Mouse (Mus musculus): Measurements from ENCODE around the gene Zfp36l2.

DNA sequence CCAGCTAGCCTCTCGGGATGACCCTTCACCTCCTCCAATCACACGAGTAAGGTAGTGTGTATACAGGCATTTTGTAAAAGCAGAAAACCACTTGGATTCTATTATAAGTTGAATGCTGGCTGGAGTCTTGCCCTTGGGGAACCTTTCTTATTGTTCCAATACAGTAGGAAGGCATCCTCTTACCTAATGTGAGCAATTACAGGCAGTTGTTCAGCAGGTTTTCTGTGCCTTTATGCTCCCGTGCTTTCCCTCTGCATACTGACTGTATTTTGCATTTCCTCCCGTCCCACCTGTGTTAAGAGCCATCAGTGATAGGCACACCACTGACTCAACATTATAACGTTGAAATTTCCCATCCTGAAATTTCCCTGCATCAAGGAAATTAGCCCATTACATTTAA lies 17.2 kb upstream of the Zfp36l2 start:
- TF ChIP-seq PAX5 (IDR thresholded peaks at IDR 0.05; ENCODE audit: low read length) (no peak), POLR2A (IDR thresholded peaks at IDR 0.05; ENCODE audit: low read depth, low read length) (no peak), E2F4 (IDR thresholded peaks at IDR 0.05; ENCODE audit: insufficient replicate concordance, low read depth, low read length) (no peak), ZC3H11A (IDR thresholded peaks at IDR 0.05; ENCODE audit: low read depth, low read length) (no peak), NRF1 (IDR thresholded peaks at IDR 0.05; ENCODE audit: low read depth, low read length) (no peak), HCFC1 (IDR thresholded peaks at IDR 0.05; ENCODE audit: low read depth, low read length) (no peak)
